Mouse (Mus musculus) liver, embryonic 16.5 days (tissue): ENCODE data around the gene Minpp1. TPM values are rescaled to one million over a fixed set of nuclear protein-coding genes. Genes with fewer than 3 reads are reported as not detected.

Experiments
- ATAC-seq: fragments of 200-750 bp; cut with Nextera tagmentation; 2 replicates; pipeline ENCODE4 v1.8.0; 2017; ENCODE audit warnings: low read depth, mild to moderate bottlenecking, moderate number of reproducible peaks, moderate library complexity
- H3K27ac ChIP-seq: fragments of 300-500 bp; sonication (generic); 2 replicates; pipeline ENCODE4 v1.5.1; 2014; ENCODE audit warnings: mild to moderate bottlenecking, low read length
- H3K27me3 ChIP-seq: fragments of 300-500 bp; sonication (generic); 2 replicates; pipeline ENCODE4 v1.6.1; 2014; ENCODE audit warnings: low read depth, low read length, mixed read lengths; ENCODE audit not compliant: control insufficient read depth, insufficient read depth
- H3K36me3 ChIP-seq: fragments of 300-500 bp; sonication (generic); 2 replicates; pipeline ENCODE4 v1.6.1; 2014; ENCODE audit warnings: mild to moderate bottlenecking; ENCODE audit not compliant: control insufficient read depth, insufficient read depth
- H3K4me1 ChIP-seq: fragments of 300-500 bp; sonication (generic); 2 replicates; pipeline ENCODE4 v1.6.1; 2014; ENCODE audit warnings: low read depth, low read length, mixed read lengths; ENCODE audit not compliant: control insufficient read depth
- H3K4me2 ChIP-seq: fragments of 300-500 bp; sonication (generic); 2 replicates; pipeline ENCODE4 v1.6.1; 2014; ENCODE audit warnings: low read depth, low read length, mixed read lengths
- H3K4me3 ChIP-seq: fragments of 300-500 bp; sonication (generic); 2 replicates; pipeline ENCODE4 v1.5.1; 2014; ENCODE audit warnings: low read depth, mild to moderate bottlenecking, low read length
- H3K9ac ChIP-seq: fragments of 300-500 bp; sonication (generic); 2 replicates; pipeline ENCODE4 v1.6.1; 2014; ENCODE audit warnings: low read depth, low read length
- H3K9me3 ChIP-seq: fragments of 300-500 bp; sonication (generic); replicated peaks from 2 replicates; pipeline ENCODE4 v1.6.1; 2016; ENCODE audit warnings: low read length; ENCODE audit not compliant: control insufficient read depth
- WGBS: fragments of 180-500 bp; shearing (Covaris S2); extraction: QIAGEN DNeasy Blood & Tissue Kit; methylation state at CpG from one replicate; pipeline ENCODE4 v1.1.7; 2014; ENCODE audit not compliant: insufficient replicate concordance; 5-methylcytosine and 5-hydroxymethylcytosine counted together
- polyA plus RNA-seq: library from polyadenylated mRNA; unstranded; fragments of >200 nt; fragmentation: Nextera tagmentation; extraction: Ambion mirVana; gene quantifications from 2 replicates; pipeline ENCODE4 v1.2.1, GENCODE M21; 2015

Gene Minpp1
- polyA plus RNA-seq, 1 experiment from 2014 or later = 71.3 TPM

DNA sequence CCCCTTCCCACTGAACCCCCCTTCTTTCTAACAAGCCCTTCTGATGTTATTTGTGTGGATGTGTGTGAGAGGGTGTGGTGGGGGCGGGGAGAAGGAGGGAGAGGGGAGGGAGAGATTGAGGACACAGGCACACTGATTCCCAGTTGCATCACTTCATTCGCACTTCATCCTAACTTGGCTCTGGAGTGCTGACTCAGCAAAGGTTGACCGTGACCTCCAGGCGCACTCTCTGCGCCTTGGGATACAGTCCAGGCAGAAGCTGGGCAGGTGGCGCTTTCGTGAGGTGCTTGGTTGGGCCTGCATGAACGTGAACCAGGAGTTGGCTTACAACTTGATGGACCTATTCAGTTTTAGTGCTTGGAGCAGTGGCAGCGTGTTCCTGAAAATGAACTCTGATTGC, 22.0 kb downstream of the Minpp1 start:
- Histone ChIP-seq H3K9me3 (peaks cover 3% of the 10 kb centered on the region; the same call in 1 of the 2 replicates), H3K4me3 (no peak overlapping the region), H3K27me3 (no peaks in the 10 kb centered on the region), H3K27ac (no peak overlapping the region), H3K9ac (no peak overlapping the region), H3K4me2 (no peak overlapping the region), H3K36me3 (peaks cover 28% of the 10 kb centered on the region), H3K4me1 (peaks cover 36% of the 10 kb centered on the region)
- ATAC-seq = no peak
- 90% methylated on average over 8 of the region's 9 CpGs for WGBS

DNA sequence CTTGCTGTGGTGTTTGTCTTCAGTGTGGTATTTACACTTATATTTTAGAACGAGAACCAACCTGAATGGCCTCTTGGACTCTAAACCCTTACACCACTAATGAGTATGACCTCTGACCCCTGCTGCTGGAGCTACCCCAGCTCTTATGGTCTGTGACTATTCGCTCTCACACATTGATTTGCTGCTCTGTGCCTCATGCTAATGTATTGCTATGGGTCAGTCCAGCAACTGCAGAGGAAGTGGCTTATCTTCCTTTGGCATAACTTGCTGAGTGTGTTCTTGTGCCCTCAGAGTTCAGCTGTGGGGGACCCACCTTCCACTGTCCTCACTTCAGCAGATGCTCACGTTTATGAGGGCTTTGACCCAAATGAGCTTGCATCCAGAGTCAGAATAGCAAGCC, 24.7 kb downstream of the Minpp1 start:
- Histone ChIP-seq H3K27me3 (no peaks in the 10 kb centered on the region), H3K4me2 (peak overlapping the region; percentile 58), H3K4me1 (peaks cover 36% of the 10 kb centered on the region), H3K36me3 (peaks cover 39% of the 10 kb centered on the region), H3K4me3 (peak overlapping the region; percentile 25; the same call in 1 of the 2 replicates), H3K9ac (peak overlapping the region; percentile 31; the same call in 1 of the 2 replicates), H3K9me3 (peaks cover 3% of the 10 kb centered on the region; the same call in 1 of the 2 replicates), H3K27ac (peak overlapping the region; percentile 92)
- WGBS = 30% methylated on average over 3 of the region's 3 CpGs
- ATAC-seq = peak; percentile 75

DNA sequence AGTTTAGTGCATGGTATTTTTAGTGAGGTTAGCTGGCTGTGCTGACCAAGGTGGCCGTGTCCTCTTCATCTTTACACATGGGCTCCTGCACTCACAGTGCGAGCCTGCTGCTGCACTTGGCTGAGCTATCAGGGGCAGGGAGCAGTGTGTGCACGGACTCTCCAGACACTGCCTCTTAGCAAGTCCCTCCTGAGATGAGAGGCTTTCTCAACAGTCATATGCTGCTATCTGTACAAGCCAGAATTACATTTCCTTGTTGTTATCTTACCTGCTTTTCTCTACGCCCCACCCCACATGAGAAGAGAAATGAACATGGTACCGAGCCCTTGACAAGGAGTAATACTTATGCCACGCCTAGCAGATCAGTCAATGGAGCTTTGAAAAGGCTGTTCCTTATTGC, 25.4 kb downstream of the Minpp1 start:
- Histone ChIP-seq H3K4me3 (peak overlapping the region; percentile 25; the same call in 1 of the 2 replicates), H3K4me2 (peak overlapping the region; percentile 58), H3K36me3 (peaks cover 44% of the 10 kb centered on the region), H3K4me1 (peaks cover 35% of the 10 kb centered on the region), H3K27me3 (no peaks in the 10 kb centered on the region), H3K27ac (peak overlapping the region; percentile 92), H3K9me3 (peaks cover 3% of the 10 kb centered on the region; the same call in 1 of the 2 replicates), H3K9ac (peak overlapping the region; percentile 31; the same call in 1 of the 2 replicates)
- WGBS = 24% methylated on average over 6 of the region's 6 CpGs
- ATAC-seq = peak; percentile 92

- WGBS = 21% methylated on average over 1 of the region's 1 CpGs
- Histone ChIP-seq H3K9me3 (peaks cover 3% of the 10 kb centered on the region; the same call in 1 of the 2 replicates), H3K36me3 (peaks cover 46% of the 10 kb centered on the region), H3K9ac (no peak overlapping the region), H3K4me1 (peaks cover 27% of the 10 kb centered on the region), H3K27ac (no peak overlapping the region), H3K4me2 (no peak overlapping the region), H3K4me3 (no peak overlapping the region), H3K27me3 (no peaks in the 10 kb centered on the region)
- no peak for ATAC-seq
Measured at GRCm38 (mm10) chr19:32512518-32512917, 26.9 kb downstream of the Minpp1 start.

- 87% methylated on average over 9 of the region's 9 CpGs for WGBS
- H3K9me3 ChIP-seq = peaks cover 3% of the 10 kb centered on the region; the same call in 1 of the 2 replicates
- no peak overlapping the region for H3K9ac ChIP-seq
- H3K4me2 ChIP-seq = no peak overlapping the region
- no peaks in the 10 kb centered on the region for H3K27me3 ChIP-seq
- no peak overlapping the region for H3K4me3 ChIP-seq
- H3K36me3 ChIP-seq = peaks cover 48% of the 10 kb centered on the region
- no peaks in the 10 kb centered on the region for H3K4me1 ChIP-seq
- ATAC-seq = no peak
- H3K27ac ChIP-seq = no peak overlapping the region
Measured at GRCm38 (mm10) chr19:32516575-32516974, 31.0 kb downstream of the Minpp1 start.

GRCm38 (mm10) chr19:32521446-32521845, 35.9 kb downstream of the Minpp1 start:
- no peak overlapping the region for H3K4me2 ChIP-seq
- H3K4me1 ChIP-seq = peaks cover 17% of the 10 kb centered on the region
- no peak overlapping the region for H3K27ac ChIP-seq
- H3K4me3 ChIP-seq = no peak overlapping the region
- H3K27me3 ChIP-seq = no peaks in the 10 kb centered on the region
- H3K36me3 ChIP-seq = peaks cover 7% of the 10 kb centered on the region
- no peaks in the 10 kb centered on the region for H3K9me3 ChIP-seq
- no peak overlapping the region for H3K9ac ChIP-seq
- WGBS = 71% methylated on average over 3 of the region's 3 CpGs
- no peak for ATAC-seq

DNA sequence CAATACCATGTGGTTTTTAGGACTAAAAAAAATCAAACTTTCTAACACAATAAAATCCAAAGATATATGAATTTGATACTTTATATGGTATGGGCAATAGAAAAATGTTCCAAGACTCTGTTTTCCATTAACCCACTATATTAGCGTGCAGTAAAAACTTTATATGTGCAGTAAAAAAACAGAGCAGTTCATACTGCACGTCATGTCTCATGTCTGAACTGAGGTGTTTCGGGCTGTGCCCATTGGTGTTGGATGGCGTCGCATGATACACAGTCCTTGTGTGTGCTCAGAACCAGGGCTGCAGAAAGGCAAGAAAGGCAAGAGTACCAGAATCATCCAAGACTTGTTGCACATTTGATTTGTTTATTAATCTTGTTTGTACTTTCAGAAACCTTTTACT, 36.7 kb downstream of the Minpp1 start:
- H3K27me3 ChIP-seq = no peaks in the 10 kb centered on the region
- 0 out of 2 replicates have a peak, but pooled peaks cover 2% of the 10 kb centered on the region for H3K36me3 ChIP-seq
- H3K4me3 ChIP-seq = no peak overlapping the region
- H3K9me3 ChIP-seq = no peaks in the 10 kb centered on the region
- no peak overlapping the region for H3K27ac ChIP-seq
- peaks cover 17% of the 10 kb centered on the region for H3K4me1 ChIP-seq
- H3K9ac ChIP-seq = no peak overlapping the region
- WGBS = 84% methylated on average over 5 of the region's 5 CpGs
- H3K4me2 ChIP-seq = no peak overlapping the region
- no peak for ATAC-seq

GRCm38 (mm10) chr19:32522753-32523307, 37.3 kb downstream of the Minpp1 start:
- Histone ChIP-seq H3K9ac (no peak overlapping the region), H3K4me3 (no peak overlapping the region), H3K27ac (peak overlapping the region; percentile 20; the same call in 1 of the 2 replicates), H3K27me3 (no peaks in the 10 kb centered on the region), H3K36me3 (no peaks in the 10 kb centered on the region), H3K9me3 (no peaks in the 10 kb centered on the region), H3K4me1 (peaks cover 17% of the 10 kb centered on the region), H3K4me2 (no peak overlapping the region)
- 32% methylated on average over 8 of the region's 8 CpGs for WGBS
- ATAC-seq = peak; percentile 31

GRCm38 (mm10) chr19:32523769-32524515, 38.4 kb downstream of the Minpp1 start:
- H3K4me2 ChIP-seq = no peak overlapping the region
- H3K9me3 ChIP-seq = no peaks in the 10 kb centered on the region
- no peaks in the 10 kb centered on the region for H3K27me3 ChIP-seq
- peaks cover 20% of the 10 kb centered on the region for H3K4me1 ChIP-seq
- H3K9ac ChIP-seq = no peak overlapping the region
- H3K4me3 ChIP-seq = no peak overlapping the region
- no peak overlapping the region; the same call in 1 of the 2 replicates for H3K27ac ChIP-seq
- WGBS = 46% methylated on average over 14 of the region's 14 CpGs
- no peaks in the 10 kb centered on the region for H3K36me3 ChIP-seq
- peak; percentile 86 for ATAC-seq
